Comparison of ENCODE assay signal across 7 mouse cellular contexts in the genomic region with DNA sequence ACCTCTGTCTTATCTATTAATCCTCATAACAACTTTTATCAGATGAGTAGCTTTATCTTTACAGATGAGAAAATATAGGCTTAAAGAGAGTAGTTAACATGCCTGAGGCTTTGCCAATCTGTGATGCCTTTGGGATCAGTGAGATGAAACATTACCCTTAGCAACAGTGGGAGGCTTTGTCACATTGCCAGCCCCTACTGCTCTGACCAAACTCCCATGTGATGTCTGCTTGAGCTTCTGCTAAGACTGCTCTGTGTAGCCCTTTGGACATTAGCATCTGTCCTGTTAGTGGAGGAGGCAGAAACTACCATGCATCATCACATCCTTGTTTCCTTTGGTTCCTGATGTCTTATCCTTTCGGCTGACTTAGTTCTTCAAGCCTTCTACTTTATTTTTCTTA. TPM values are rescaled to one million over a fixed set of nuclear protein-coding genes. Genes with fewer than 3 reads are reported as not detected.
DNase-seq lines count a peak whose midpoint lies in the region; ATAC-seq and TF ChIP-seq lines count a peak whose summit lies in the region.

No protein-coding gene starts in this region.

- no peak for DNase-seq in frontal cortex, postnatal 25 days (ENCODE audit: low spot score in 2 of 2)
- peak; percentile 68 for DNase-seq in layer of hippocampus, adult 9-11 months
- DNase-seq in layer of hippocampus, postnatal 36 days: no peak
- peak; percentile 77 for DNase-seq in Patski (ENCODE audit: low read depth, low spot score)
- peak; percentile 76 for DNase-seq in kidney, postnatal 10 days
- DNase-seq in thymus, postnatal 0 days (ENCODE audit: low spot score): no peak

- no peaks in the 10 kb centered on the region for H3K27me3 ChIP-seq in Patski

- CTCF ChIA-PET in Patski (lab: Charles Lee): no interaction called here

- 0 out of 2 replicates have a peak, but pooled peaks have one; percentile 44 for ATAC-seq in frontal cortex, adult (ENCODE audit: low TSS enrichment)
- ATAC-seq in Patski: peak; percentile 79

- TF ChIP-seq CTCF in Patski (IDR thresholded peaks at IDR 0.05): no peak

- in situ Hi-C loops in Patski (cut with MboI; ENCODE audit: low pct_unique_long_range_greater_than_20kb): no loop called here

- POLR2A ChIA-PET in Patski (lab: Charles Lee): no interaction called here

RNA-seq across cellular contexts. Expression of a gene that starts 7.8 kb away (rescaled TPM):
- 100 to 1,000 TPM; 232 to 261 TPM for total RNA-seq in layer of hippocampus, postnatal 36 days (2021)
- polyA plus RNA-seq in Patski (2021): 30.8 TPM
- polyA plus RNA-seq in thymus, postnatal 0 days (2015; fragmentation: Nextera tagmentation; extraction: Ambion mirVana): 13.8 and 17.2 TPM in 2 replicates

RNA-seq across cellular contexts. Expression of a gene that starts 40.3 kb away (rescaled TPM):
- total RNA-seq in layer of hippocampus, postnatal 36 days (2021): 10 to 100 TPM; 16.6 to 17.4 TPM
- 117 TPM for polyA plus RNA-seq in Patski (2021)
- 13.2 and 18.1 TPM in 2 replicates for polyA plus RNA-seq in thymus, postnatal 0 days (2015; fragmentation: Nextera tagmentation; extraction: Ambion mirVana)

Comparison
In these comparisons a context has a peak if more than half of its experiments do, and no peak if none do; other contexts are left out.
1. DNase-seq: peak in layer of hippocampus, adult 9-11 months (single experiment), Patski (single experiment) and kidney, postnatal 10 days (single experiment); none in frontal cortex, postnatal 25 days (0 of 2), layer of hippocampus, postnatal 36 days (0 of 2) and thymus, postnatal 0 days (single experiment).